Mouse (Mus musculus): ENCODE measurements around the gene Zpld1.

Zpld1 gene

GRCm38 (mm10) chr16:55297886-55298285 is at the start of gene Zpld1:
Gene Zpld1 (minus strand): TSS chr16:55297986.
- DNase-seq: no peak

GRCm38 (mm10) chr16:55345644-55346043 is 47.9 kb upstream of the Zpld1 start:
- no peak for DNase-seq

GRCm38 (mm10) chr16:55321542-55322514 is 24.0 kb upstream of the Zpld1 start:
- no peak for DNase-seq

- no peak for DNase-seq
Observed at GRCm38 (mm10) chr16:55316996-55317395, 19.2 kb upstream of the Zpld1 start.

- DNase-seq: no peak
Observed at GRCm38 (mm10) chr16:55312106-55312505, 14.3 kb upstream of the Zpld1 start.

- DNase-seq: no peak
Observed at GRCm38 (mm10) chr16:55282696-55283095, 15.1 kb downstream of the Zpld1 start.

GRCm38 (mm10) chr16:55277447-55277846 is 20.3 kb downstream of the Zpld1 start:
- DNase-seq: no peak

GRCm38 (mm10) chr16:55265281-55265680 is 32.5 kb downstream of the Zpld1 start:
- no peak for DNase-seq

- DNase-seq: no peak
Observed at GRCm38 (mm10) chr16:55260862-55261574, 36.8 kb downstream of the Zpld1 start.

GRCm38 (mm10) chr16:55259719-55260118 is 38.1 kb downstream of the Zpld1 start:
- no peak for DNase-seq

GRCm38 (mm10) chr16:55240996-55241395 is 56.8 kb downstream of the Zpld1 start:
- no peak for DNase-seq

GRCm38 (mm10) chr16:55228995-55229622 is 68.7 kb downstream of the Zpld1 start:
- DNase-seq: no peak

- DNase-seq: no peak
Observed at GRCm38 (mm10) chr16:55203945-55204344, 93.8 kb downstream of the Zpld1 start.

- DNase-seq: no peak
Observed at GRCm38 (mm10) chr16:55190397-55190796, 107.4 kb downstream of the Zpld1 start.

GRCm38 (mm10) chr16:55185370-55185769 is 112.4 kb downstream of the Zpld1 start:
- DNase-seq: no peak
